Mouse (Mus musculus): ENCODE results near the gene Slc17a9. TPM values are rescaled to one million over a fixed set of nuclear protein-coding genes. Genes with fewer than 3 reads are reported as not detected.

The Slc17a9 gene
- polyA plus RNA-seq, 1 experiment from 2014 or later: 4.3 TPM

Other genes with a start within 250 kb of the Slc17a9 start
- gene Ntsr1, start 225.3 kb upstream of the Slc17a9 start, polyA plus RNA-seq (2014; fragmentation: Nextera tagmentation; extraction: Ambion mirVana): 0.49 and 0.75 TPM in 2 replicates
- 23.2 and 26.2 TPM in 2 replicates for gene Mrgbp, start 144.0 kb upstream of the Slc17a9 start, polyA plus RNA-seq (2014; fragmentation: Nextera tagmentation; extraction: Ambion mirVana)
- 50.7 and 53.4 TPM in 2 replicates for gene Ogfr, start 136.0 kb upstream of the Slc17a9 start, polyA plus RNA-seq (2014; fragmentation: Nextera tagmentation; extraction: Ambion mirVana)
- 2.6 and 3.4 TPM in 2 replicates for gene Col9a3, start 127.5 kb upstream of the Slc17a9 start, polyA plus RNA-seq (2014; fragmentation: Nextera tagmentation; extraction: Ambion mirVana)
- gene Tcfl5, start 82.6 kb upstream of the Slc17a9 start, polyA plus RNA-seq (2014; fragmentation: Nextera tagmentation; extraction: Ambion mirVana): 0.15 and 0.29 TPM in 2 replicates
- 28.7 and 29.8 TPM in 2 replicates for gene Dido1, start 15.3 kb upstream of the Slc17a9 start, polyA plus RNA-seq (2014; fragmentation: Nextera tagmentation; extraction: Ambion mirVana)
- 95.7 and 102 TPM in 2 replicates for gene Gid8, start 15.1 kb upstream of the Slc17a9 start, polyA plus RNA-seq (2014; fragmentation: Nextera tagmentation; extraction: Ambion mirVana)
- gene Bhlhe23, start 51.6 kb downstream of the Slc17a9 start, polyA plus RNA-seq (2014; fragmentation: Nextera tagmentation; extraction: Ambion mirVana): not detected in 2 replicates
- 59.2 and 64.8 TPM in 2 replicates for gene Ythdf1, start 195.7 kb downstream of the Slc17a9 start, polyA plus RNA-seq (2014; fragmentation: Nextera tagmentation; extraction: Ambion mirVana)
- gene Birc7, start 203.8 kb downstream of the Slc17a9 start, polyA plus RNA-seq (2014; fragmentation: Nextera tagmentation; extraction: Ambion mirVana): not detected in 2 replicates
- gene Nkain4, start 229.4 kb downstream of the Slc17a9 start, polyA plus RNA-seq (2014; fragmentation: Nextera tagmentation; extraction: Ambion mirVana): 5.3 and 6.8 TPM in 2 replicates
- 57.6 and 62.4 TPM in 2 replicates for gene Arfgap1, start 242.0 kb downstream of the Slc17a9 start, polyA plus RNA-seq (2014; fragmentation: Nextera tagmentation; extraction: Ambion mirVana)

Data from liver, embryonic 11.5 days (tissue).